Mouse (Mus musculus) neural tube, embryonic 11.5 days (tissue): ENCODE data around the gene Rab40c. TPM values are rescaled to one million over a fixed set of nuclear protein-coding genes. Genes with fewer than 3 reads are reported as not detected.

Source experiments
- ATAC-seq: fragments of 200-750 bp; cut with Nextera tagmentation; 2 replicates; pipeline ENCODE4 v1.8.0; 2017; ENCODE audit warnings: moderate number of reproducible peaks, mild to moderate bottlenecking, moderate TSS enrichment, moderate library complexity; ENCODE audit not compliant: insufficient read depth, low FRiP score, low TSS enrichment
- DNase-seq: peaks from one replicate; pipeline ENCODE4 v3.0.0-alpha.2; 2015; ENCODE audit warnings: low spot score
- H3K27ac ChIP-seq: fragments of 300-500 bp; sonication (generic); 2 replicates; pipeline ENCODE4 v1.5.1; 2014; ENCODE audit warnings: low read depth, mild to moderate bottlenecking, low read length
- H3K27me3 ChIP-seq: fragments of 300-500 bp; sonication (generic); 2 replicates; pipeline ENCODE4 v1.6.1; 2014; ENCODE audit warnings: mild to moderate bottlenecking, low read length, mixed read lengths; ENCODE audit not compliant: control insufficient read depth, insufficient read depth
- H3K36me3 ChIP-seq: fragments of 300-500 bp; sonication (generic); 2 replicates; pipeline ENCODE4 v1.6.1; 2014; ENCODE audit warnings: mild to moderate bottlenecking, low read length, moderate library complexity, mixed read lengths; ENCODE audit not compliant: control insufficient read depth, insufficient read depth
- H3K4me1 ChIP-seq: fragments of 300-500 bp; sonication (generic); 2 replicates; pipeline ENCODE4 v1.6.1; 2014; ENCODE audit warnings: low read length, mixed read lengths; ENCODE audit not compliant: control insufficient read depth, insufficient read depth
- H3K4me2 ChIP-seq: fragments of 300-500 bp; sonication (generic); 2 replicates; pipeline ENCODE4 v1.6.1; 2014; ENCODE audit warnings: low read depth, mild to moderate bottlenecking, moderate library complexity
- H3K4me3 ChIP-seq: fragments of 300-500 bp; sonication (generic); 2 replicates; pipeline ENCODE4 v1.5.1; 2014; ENCODE audit warnings: low read depth, low read length
- H3K9ac ChIP-seq: fragments of 300-500 bp; sonication (generic); 2 replicates; pipeline ENCODE4 v1.6.1; 2014; ENCODE audit warnings: mild to moderate bottlenecking, low read length
- H3K9me3 ChIP-seq: fragments of 300-500 bp; sonication (generic); 2 replicates; pipeline ENCODE4 v1.6.1; 2016; ENCODE audit warnings: low read length; ENCODE audit not compliant: control insufficient read depth
- WGBS: fragments of 180-500 bp; shearing (Covaris S2); extraction: QIAGEN DNeasy Blood & Tissue Kit; methylation state at CpG from one replicate; pipeline ENCODE4 v1.1.7; 2014; 5-methylcytosine and 5-hydroxymethylcytosine counted together
- polyA plus RNA-seq: library from polyadenylated mRNA; unstranded; fragments of >200 nt; fragmentation: Nextera tagmentation; extraction: Ambion mirVana; gene quantifications from 2 replicates; pipeline ENCODE4 v1.2.1, GENCODE M21; 2014

Rab40c gene
- polyA plus RNA-seq, 1 experiment from 2014 or later, result 25.9 TPM

DNA sequence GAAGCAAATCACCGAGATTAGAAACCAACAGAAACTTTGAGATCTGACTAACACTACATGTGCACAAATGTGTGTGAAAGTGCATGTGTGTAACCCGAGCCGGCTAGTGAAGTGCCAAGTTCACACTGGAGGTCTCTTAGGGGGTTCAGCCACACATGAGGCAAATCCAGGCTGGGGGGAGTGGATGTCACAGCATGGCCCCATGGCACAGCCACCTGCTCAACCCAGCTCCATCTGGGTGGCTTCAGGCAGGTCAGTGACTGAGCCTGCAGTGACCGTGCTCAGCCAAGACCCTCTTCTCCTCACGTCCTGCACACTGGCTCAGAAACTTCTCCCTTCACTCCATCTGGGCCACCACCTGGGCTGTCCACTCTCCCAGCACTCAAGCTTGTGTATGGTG lies 30.5 kb upstream of the Rab40c start:
- Histone ChIP-seq H3K36me3 (no peaks in the 10 kb centered on the region), H3K9me3 (no peaks in the 10 kb centered on the region), H3K27me3 (peaks cover 29% of the 10 kb centered on the region), H3K9ac (no peak overlapping the region), H3K4me3 (no peak overlapping the region), H3K4me1 (no peaks in the 10 kb centered on the region), H3K4me2 (no peak overlapping the region), H3K27ac (no peak overlapping the region)
- 70% methylated on average over 5 of the region's 5 CpGs for WGBS
- DNase-seq (no peak), ATAC-seq (no peak)

DNA sequence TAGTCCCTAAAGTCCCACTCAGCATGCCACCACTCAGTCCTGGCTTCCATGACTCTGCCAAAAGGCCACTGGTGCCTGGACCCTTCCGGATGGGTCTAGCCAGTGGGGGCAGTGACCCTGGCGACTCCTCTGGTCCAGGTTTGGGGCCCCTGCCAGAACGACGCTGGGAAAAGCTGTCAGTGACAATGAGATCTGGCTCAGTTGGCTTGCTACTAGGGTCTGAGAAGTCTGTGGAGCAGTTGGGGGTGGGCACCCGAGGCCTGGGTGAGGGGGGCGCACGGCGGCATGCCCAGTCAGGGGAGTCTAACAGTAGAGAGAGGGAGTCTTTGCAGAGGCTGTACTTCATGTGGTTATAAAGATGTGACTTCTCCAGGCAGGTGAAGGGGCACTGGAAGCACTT lies 28.5 kb upstream of the Rab40c start:
- DNase-seq (no peak), ATAC-seq (no peak)
- Histone ChIP-seq H3K36me3 (no peaks in the 10 kb centered on the region), H3K4me2 (no peak overlapping the region), H3K4me1 (no peaks in the 10 kb centered on the region), H3K9ac (no peak overlapping the region), H3K27me3 (peaks cover 27% of the 10 kb centered on the region), H3K9me3 (no peaks in the 10 kb centered on the region), H3K27ac (no peak overlapping the region), H3K4me3 (no peak overlapping the region)
- WGBS, result 80% methylated on average over 8 of the region's 8 CpGs

DNA sequence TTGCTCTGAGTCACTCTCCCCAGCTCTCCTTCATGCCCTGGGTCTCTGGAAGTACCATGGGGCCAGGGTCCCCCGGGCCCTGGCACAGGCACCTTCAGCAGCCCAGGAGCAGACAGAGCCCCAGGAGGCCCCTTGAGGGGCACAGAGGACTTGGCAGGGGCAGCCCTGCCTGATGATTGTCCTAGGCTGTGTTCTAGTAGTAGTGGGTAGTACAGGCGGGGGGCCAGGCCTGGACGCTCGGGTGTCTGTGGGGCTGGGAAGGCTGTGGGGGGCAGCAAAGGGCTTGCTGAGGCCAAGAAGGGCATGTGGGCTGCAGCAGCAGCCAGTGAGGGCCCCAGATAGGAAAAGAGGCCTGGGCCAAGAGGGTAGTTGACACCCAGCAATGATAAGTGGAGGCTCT lies 28.0 kb upstream of the Rab40c start:
- ATAC-seq (no peak), DNase-seq (no peak)
- H3K4me1 ChIP-seq, result no peaks in the 10 kb centered on the region
- no peaks in the 10 kb centered on the region for H3K9me3 ChIP-seq
- no peak overlapping the region for H3K27ac ChIP-seq
- WGBS, result 85% methylated on average over 4 of the region's 4 CpGs
- H3K4me3 ChIP-seq, result no peak overlapping the region
- H3K4me2 ChIP-seq, result no peak overlapping the region
- peak overlapping the region; percentile 6 for H3K9ac ChIP-seq
- no peaks in the 10 kb centered on the region for H3K36me3 ChIP-seq
- peaks cover 23% of the 10 kb centered on the region for H3K27me3 ChIP-seq

DNA sequence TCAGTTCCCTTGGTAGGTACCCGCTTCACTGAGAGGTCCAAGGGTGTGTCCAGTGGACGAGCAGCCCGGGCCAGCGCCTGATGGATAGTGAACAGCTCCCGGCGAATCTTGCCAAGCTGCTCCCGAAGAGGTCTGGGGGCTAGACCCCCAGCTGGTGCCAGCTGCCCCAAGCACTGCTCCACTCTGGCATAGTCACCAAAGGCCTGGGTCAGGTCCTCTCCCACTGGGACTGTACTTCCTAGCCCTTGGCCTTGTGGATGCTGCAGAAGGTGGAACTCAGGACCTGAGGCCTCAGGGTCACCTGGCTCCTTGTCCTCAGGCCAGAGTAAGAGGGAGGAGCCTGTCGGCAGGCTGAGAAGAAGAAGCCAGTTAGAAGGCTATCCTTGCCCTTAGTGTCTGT lies 27.4 kb upstream of the Rab40c start:
- Histone ChIP-seq H3K36me3 (no peaks in the 10 kb centered on the region), H3K9me3 (no peaks in the 10 kb centered on the region), H3K9ac (no peak overlapping the region), H3K4me3 (no peak overlapping the region), H3K27ac (no peak overlapping the region), H3K4me2 (no peak overlapping the region), H3K4me1 (no peaks in the 10 kb centered on the region), H3K27me3 (peaks cover 16% of the 10 kb centered on the region)
- no peak for ATAC-seq
- WGBS, result 90% methylated on average over 8 of the region's 8 CpGs
- DNase-seq, result no peak

DNA sequence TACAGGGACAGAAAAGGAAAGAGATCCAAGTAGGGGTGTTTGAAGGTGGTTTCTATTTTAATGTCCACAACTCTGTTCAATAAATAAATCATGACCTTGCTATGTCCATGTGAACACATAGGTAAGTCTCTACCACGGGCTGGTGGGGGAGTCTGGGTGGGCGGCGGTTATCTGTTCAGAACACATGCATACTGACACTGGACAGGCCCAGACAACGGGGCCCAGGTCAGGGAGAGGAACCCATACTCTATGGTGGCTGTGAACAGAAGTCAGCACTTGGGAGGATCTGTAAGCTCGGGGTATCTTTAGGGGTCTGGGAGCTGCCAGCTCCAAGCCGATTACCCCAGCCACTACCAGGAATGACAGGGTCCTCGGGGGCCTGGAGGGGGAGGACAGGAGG lies 26.8 kb upstream of the Rab40c start:
- WGBS, result 76% methylated on average over 7 of the region's 7 CpGs
- H3K36me3 ChIP-seq, result no peaks in the 10 kb centered on the region

DNA sequence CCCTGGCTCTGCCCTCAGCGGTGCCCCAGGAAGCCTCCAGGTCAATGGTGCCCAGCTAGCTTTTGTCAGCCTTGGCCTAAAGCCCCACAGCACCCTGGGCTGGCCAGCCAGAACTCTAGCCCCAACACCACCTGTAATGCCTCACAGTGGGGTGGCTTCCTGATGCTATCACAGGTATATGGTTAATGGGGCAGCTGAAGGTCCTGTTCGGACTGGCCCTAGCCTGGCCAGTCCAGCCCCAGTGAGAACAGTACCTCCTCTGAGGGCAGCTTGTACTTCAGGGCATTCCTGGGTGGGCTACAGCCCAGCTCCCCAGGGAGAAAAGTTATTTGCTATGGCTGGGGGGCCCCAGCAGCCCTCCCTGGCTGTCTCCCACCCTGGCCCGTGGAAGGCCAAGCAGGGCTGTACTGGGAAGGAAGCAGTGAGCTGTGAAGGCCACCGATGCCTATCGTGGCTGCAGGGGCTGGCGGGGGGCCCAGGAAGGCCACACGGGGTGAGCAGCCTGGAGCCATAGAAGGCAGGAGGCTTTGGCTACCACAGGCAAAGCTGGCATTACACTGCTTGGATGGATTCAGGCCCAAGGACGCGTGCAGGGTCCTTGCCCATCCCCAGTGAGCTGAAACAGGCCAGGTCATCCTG lies 26.1 kb upstream of the Rab40c start:
- H3K4me1 ChIP-seq, result no peaks in the 10 kb centered on the region
- no peak overlapping the region for H3K9ac ChIP-seq
- ATAC-seq (no peak), DNase-seq (no peak)
- 68% methylated on average over 9 of the region's 9 CpGs for WGBS
- H3K27ac ChIP-seq, result no peak overlapping the region
- no peak overlapping the region for H3K4me2 ChIP-seq
- no peaks in the 10 kb centered on the region for H3K9me3 ChIP-seq
- H3K36me3 ChIP-seq, result no peaks in the 10 kb centered on the region
- no peak overlapping the region for H3K4me3 ChIP-seq
- H3K27me3 ChIP-seq, result peaks cover 3% of the 10 kb centered on the region

More for the DNA sequence above, 26.8 kb upstream of the Rab40c start:
- DNase-seq (no peak), ATAC-seq (no peak)
- H3K27me3 ChIP-seq, result peaks cover 10% of the 10 kb centered on the region
- no peaks in the 10 kb centered on the region for H3K9me3 ChIP-seq
- H3K9ac ChIP-seq, result no peak overlapping the region
- H3K4me3 ChIP-seq, result no peak overlapping the region
- no peak overlapping the region for H3K4me2 ChIP-seq
- H3K4me1 ChIP-seq, result no peaks in the 10 kb centered on the region
- no peak overlapping the region for H3K27ac ChIP-seq

DNA sequence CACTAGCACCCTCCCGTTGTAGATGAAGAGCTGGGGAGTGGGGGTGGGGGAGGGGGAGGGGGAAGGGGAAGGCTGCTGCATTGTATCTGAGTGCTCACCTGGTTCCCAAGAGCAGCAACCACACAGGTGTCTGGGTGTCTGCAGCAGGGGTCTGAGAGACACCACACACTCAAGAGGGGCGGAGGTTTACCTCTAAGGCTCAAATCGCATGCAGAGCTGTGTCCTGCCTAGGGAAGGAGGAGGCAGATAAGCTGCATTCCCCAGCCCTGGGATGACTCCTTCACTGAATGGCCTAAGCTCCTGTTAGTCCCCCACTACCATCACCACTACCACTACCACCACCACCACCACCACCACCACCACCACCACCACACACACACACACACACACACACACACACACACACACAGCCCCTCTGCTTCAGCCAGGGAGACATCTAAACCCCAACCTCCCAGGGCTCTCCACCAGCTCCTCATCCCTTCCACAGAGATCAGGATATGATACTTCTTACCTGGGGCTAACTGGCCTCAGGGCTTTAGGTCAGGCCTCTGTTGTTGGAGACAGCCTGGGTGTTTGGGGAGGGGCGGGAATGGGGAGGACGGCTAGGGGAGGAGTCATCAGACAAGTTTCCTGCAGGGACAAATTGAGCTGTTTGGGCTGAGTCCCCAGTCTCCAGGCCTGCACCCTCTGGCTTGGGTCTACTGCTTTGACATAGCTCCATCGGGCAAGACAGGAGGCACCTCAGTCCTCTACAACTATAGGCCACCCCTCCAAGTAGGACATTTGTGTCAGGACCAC lies 25.0 kb upstream of the Rab40c start, which contains the start of the genes Pigq and Nhlrc4:
Gene Pigq (minus strand): TSS at position 571 of the 798 bp plus-strand sequence.
Gene Nhlrc4 (minus strand): TSS at position 596 of the 798 bp plus-strand sequence.
- H3K4me2 ChIP-seq, result no peak within 1 kb of the TSS
- no peak within 1 kb of the TSS for H3K9ac ChIP-seq
- WGBS, result 63% methylated on average over 5 of the region's 6 CpGs
- DNase-seq (no peak), ATAC-seq (no peak)
- no peak within 1 kb of the TSS for H3K27ac ChIP-seq
- no peaks in the 10 kb centered on the region for H3K36me3 ChIP-seq
- no peaks in the 10 kb centered on the region for H3K9me3 ChIP-seq
- no peaks in the 10 kb centered on the region for H3K27me3 ChIP-seq
- H3K4me3 ChIP-seq, result no peak within 1 kb of the TSS
- no peaks in the 10 kb centered on the region for H3K4me1 ChIP-seq

DNA sequence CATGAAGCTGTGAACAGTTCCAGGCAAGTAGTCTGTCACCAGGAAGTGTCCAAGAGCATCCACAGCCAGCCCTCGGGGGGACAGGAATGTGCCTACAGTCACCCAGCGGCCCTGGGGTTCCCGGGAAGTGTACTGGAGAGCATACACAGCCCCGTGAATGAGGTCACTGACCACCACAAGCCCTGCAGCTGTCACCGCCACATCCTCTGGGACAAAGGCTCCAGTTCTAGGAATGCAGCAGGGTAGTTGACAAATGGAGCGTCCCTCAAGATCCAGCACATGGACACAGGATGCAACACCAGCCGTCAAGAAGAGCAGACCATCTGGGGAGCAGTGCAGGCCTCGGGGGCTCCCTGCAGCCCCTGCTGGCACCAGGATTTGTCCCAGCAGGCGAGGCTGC lies 24.2 kb upstream of the Rab40c start:
- H3K4me1 ChIP-seq, result no peaks in the 10 kb centered on the region
- ATAC-seq, result no peak
- H3K27ac ChIP-seq, result no peak overlapping the region

DNA sequence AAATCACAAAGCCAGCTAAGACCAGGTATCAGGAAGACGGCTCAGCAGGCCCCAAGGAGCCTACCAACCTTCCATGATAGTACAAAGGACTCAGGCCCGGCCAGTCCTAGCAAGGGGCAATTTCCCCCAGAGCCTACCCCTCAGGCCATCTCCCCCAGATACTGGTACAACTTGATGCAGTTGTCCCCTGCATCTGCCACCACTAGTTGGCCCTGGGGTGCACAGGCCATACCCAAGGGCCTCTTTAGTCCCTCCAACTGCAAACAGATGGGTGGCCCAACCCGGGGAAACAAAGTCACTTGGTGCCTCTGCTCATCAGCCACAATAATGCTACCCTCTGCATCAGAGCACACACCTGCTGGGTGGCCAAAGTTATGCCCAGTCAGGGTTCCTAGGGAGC lies 23.7 kb upstream of the Rab40c start:
- Histone ChIP-seq H3K27ac (no peak overlapping the region), H3K4me2 (no peak overlapping the region), H3K27me3 (no peaks in the 10 kb centered on the region), H3K9me3 (no peaks in the 10 kb centered on the region), H3K4me1 (no peaks in the 10 kb centered on the region), H3K9ac (no peak overlapping the region), H3K4me3 (no peak overlapping the region), H3K36me3 (0 out of 2 replicates have a peak, but pooled peaks cover 2% of the 10 kb centered on the region)
- no peak for ATAC-seq
- no peak for DNase-seq
- 86% methylated on average over 3 of the region's 3 CpGs for WGBS

More for the DNA sequence above, 24.2 kb upstream of the Rab40c start:
- Histone ChIP-seq H3K36me3 (0 out of 2 replicates have a peak, but pooled peaks cover 2% of the 10 kb centered on the region), H3K4me2 (no peak overlapping the region), H3K27me3 (no peaks in the 10 kb centered on the region), H3K9me3 (no peaks in the 10 kb centered on the region), H3K9ac (no peak overlapping the region), H3K4me3 (no peak overlapping the region)
- WGBS, result 71% methylated on average over 9 of the region's 9 CpGs
- no peak for DNase-seq
